Mouse (Mus musculus): ENCODE results near the gene Spata2l. TPM values are rescaled to one million over a fixed set of nuclear protein-coding genes. Genes with fewer than 3 reads are reported as not detected.
"Not testable (repeated sequence)": the region's sequence is repeated elsewhere in the genome, so short reads cannot be mapped to it uniquely, and the experiment has no call there.

The Spata2l gene
- 1 to 10 TPM in 3 of 4 experiments, under 1 TPM in 1; 0.97 to 1.8 (median 1.3) TPM for total RNA-seq (2022)

- DNase-seq (ENCODE audit: low spot score in 2 of 2) = peak; percentile 75 to 79
Observed at GRCm38 (mm10) chr8:123235520-123236497, at the start of gene Spata2l. Gene Spata2l (minus strand): TSS chr8:123236233.

DNA sequence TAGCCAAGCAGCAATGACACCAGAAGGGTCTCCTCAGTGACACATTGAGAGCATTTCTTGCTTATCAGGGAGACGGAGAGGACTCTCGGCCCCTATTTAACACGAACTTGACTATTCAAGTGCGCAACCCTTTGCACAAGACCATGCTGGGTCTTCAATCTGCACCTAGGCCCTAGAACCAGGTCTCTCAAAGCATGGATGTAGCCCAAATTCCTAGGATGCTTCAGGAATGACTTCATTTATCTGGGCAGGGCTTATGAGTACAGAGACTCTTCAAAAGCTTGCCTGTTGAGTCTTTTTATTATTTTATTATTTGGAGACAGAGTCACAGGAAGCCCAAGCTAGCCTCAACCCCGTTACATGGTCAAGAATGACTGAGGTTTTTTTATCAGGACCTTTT lies 48.5 kb upstream of the Spata2l start:
- no peak for DNase-seq (ENCODE audit: low spot score in 2 of 2)

GRCm38 (mm10) chr8:123283991-123284390 lies 48.0 kb upstream of the Spata2l start:
- DNase-seq (ENCODE audit: low spot score in 2 of 2) = no peak

GRCm38 (mm10) chr8:123282994-123283393 lies 47.0 kb upstream of the Spata2l start:
- DNase-seq (ENCODE audit: low spot score in 2 of 2) = not testable (repeated sequence)

- no peak for DNase-seq (ENCODE audit: low spot score in 2 of 2)
Observed at GRCm38 (mm10) chr8:123280302-123281094, 44.5 kb upstream of the Spata2l start.

- no peak for DNase-seq (ENCODE audit: low spot score in 2 of 2)
Observed at GRCm38 (mm10) chr8:123279828-123280227, 43.8 kb upstream of the Spata2l start.

- DNase-seq (ENCODE audit: low spot score in 2 of 2) = no peak
Observed at GRCm38 (mm10) chr8:123278445-123278844, 42.4 kb upstream of the Spata2l start.

GRCm38 (mm10) chr8:123275096-123275495 lies 39.1 kb upstream of the Spata2l start:
- DNase-seq (ENCODE audit: low spot score in 2 of 2) = no peak

DNA sequence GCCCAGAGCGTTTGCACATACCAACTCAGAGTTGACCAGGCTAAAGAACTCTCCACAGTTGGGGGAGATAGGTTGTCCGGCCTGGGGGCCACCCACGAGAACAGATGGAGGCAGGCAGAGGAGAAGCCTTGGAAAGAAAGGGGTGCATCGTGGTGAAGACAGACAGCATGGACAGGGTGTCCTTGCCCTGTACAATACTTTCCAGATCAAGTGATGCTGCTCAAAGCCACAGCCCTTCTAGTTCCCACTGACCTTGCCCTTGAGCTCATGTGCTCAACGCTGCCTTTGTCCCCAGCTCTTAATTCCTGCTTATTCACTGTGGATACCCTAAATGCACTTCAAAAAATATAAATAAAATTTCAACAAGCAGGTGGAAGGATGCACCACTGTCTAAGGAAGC lies 38.4 kb upstream of the Spata2l start:
- DNase-seq (ENCODE audit: low spot score in 2 of 2) = no peak

GRCm38 (mm10) chr8:123271901-123272300 lies 35.9 kb upstream of the Spata2l start:
- DNase-seq (ENCODE audit: low spot score in 2 of 2) = no peak

- DNase-seq (ENCODE audit: low spot score in 2 of 2) = no peak
Observed at GRCm38 (mm10) chr8:123271147-123271546, 35.1 kb upstream of the Spata2l start.

- DNase-seq (ENCODE audit: low spot score in 2 of 2) = no peak
Observed at GRCm38 (mm10) chr8:123267926-123268656, 32.1 kb upstream of the Spata2l start.

- not testable (repeated sequence) for DNase-seq (ENCODE audit: low spot score in 2 of 2)
Observed at GRCm38 (mm10) chr8:123257593-123257992, 21.6 kb upstream of the Spata2l start.

DNA sequence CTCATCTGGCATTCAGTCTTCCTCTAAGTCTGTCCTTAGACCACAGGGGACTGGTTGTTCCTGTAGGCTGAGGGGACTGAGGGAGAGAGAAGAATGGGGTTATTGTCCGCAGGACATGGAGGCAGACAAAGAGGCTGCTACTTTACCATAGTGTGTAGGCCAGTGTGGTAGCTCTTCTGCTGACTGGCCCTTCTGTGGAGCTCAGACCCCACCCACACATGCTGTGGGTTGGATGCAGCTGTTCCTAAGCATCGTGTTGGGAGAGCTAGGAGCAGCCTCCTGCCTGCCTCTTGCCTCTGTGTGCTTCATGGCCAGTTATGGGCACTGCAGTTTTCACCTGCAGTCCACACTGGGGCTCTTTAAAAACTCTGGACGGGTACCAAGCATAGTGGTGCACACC lies 21.1 kb upstream of the Spata2l start:
- no peak for DNase-seq (ENCODE audit: low spot score in 2 of 2)

DNA sequence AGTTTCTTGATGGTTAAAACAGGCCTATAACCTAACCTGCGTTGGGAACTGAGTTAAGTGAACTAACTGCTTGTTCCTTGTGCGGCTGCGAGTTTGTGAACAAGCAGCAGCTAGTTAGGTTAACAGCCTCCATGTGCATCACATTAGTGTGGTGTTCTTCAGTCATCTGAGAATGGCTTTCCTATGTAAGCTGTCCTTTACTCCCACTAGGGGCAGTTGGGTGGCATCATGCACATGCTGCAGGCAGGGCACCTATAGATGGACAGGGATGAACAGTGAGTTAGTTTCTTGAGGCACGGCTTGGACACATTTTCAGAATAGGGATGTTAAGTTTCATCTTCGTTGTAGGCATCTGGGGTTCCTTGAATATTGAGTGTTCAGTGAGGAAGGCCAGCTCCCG lies 19.1 kb upstream of the Spata2l start:
- no peak for DNase-seq (ENCODE audit: low spot score in 2 of 2)

GRCm38 (mm10) chr8:123254099-123254885 lies 18.3 kb upstream of the Spata2l start, which contains the start of the genes Zfp276 and Vps9d1:
Gene Zfp276 (plus strand): TSS chr8:123254195.
Gene Vps9d1 (minus strand): TSS chr8:123254348.
- DNase-seq (ENCODE audit: low spot score in 2 of 2) = peak; percentile 61 to 65

DNA sequence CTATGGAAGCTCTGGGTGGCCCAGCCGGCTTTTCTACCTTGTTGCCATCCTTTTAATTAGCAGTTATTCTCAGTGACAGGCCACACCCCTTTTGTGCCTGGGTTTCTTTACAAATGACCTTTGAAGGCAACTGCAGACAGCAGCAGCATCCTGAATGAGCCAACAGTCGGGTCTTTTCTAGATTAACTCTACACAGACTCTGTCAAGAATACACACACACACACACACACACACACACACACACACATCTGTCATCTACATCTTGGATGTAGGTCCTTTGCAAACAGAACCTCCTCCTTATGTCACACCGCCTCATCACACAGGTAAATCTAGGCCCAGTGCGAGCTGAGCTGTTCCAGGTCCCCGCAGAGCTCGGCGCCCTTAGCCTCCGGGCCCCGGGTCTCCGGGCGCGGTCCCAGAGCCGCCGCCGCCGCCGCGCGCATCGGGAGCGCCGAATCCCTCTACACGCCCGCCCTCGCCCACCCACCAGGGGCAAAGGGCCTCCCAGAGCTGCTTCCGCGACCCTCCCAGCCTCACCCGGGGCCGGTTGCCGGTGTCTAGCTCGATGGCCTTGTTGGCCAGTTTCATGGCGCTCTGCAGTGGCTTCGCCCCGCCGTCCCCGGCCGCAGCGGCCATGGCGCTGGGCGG lies 17.5 kb upstream of the Spata2l start:
- no peak for DNase-seq (ENCODE audit: low spot score in 2 of 2)

- no peak for DNase-seq (ENCODE audit: low spot score in 2 of 2)
Observed at GRCm38 (mm10) chr8:123252925-123253324, 16.9 kb upstream of the Spata2l start.

- no peak for DNase-seq (ENCODE audit: low spot score in 2 of 2)
Observed at GRCm38 (mm10) chr8:123250940-123251339, 14.9 kb upstream of the Spata2l start.

- DNase-seq (ENCODE audit: low spot score in 2 of 2) = no peak
Observed at GRCm38 (mm10) chr8:123248596-123248995, 12.6 kb upstream of the Spata2l start.
